Mouse (Mus musculus): ENCODE measurements around the gene Myo5c.

DNA sequence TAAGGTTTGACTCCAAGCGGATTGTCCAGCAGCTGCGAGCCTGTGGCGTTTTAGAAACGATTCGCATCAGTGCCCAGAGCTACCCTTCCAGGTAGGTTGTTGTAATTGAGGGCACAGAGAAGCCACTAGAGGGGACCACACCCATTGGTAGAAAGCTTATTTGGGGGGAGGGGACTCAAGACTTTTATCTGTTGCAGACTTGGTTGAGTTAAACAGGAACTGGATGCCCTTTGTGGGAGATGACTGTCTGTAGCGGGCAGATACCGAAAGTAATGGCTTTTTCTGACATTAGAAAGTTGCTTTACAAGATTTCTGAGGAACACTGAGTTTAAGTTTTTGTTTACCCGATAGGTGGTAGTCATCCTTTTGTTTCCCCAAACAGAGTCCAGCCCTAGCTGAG is 39.7 kb downstream of the Myo5c start:
- no peak for TF ChIP-seq CTCF (IDR thresholded peaks at IDR 0.05; ENCODE audit: extremely low read depth, insufficient read depth, insufficient read length, insufficient replicate concordance)
- no peak for TF ChIP-seq POLR2A (IDR thresholded peaks at IDR 0.05; ENCODE audit: low read depth, low read length)
